Mouse (Mus musculus) neural tube, embryonic 13.5 days (tissue): ENCODE measurements at regions not wholly inside any gene's neighbourhood (a gene's known extent, or its start where the extent isn't known, plus 50 kb on each side); places are given as distances from the start of the nearest gene placed in this dataset.
"Not testable (repeated sequence)": the region's sequence is repeated elsewhere in the genome, so short reads cannot be mapped to it uniquely, and the experiment has no call there.

Experiments used
- ATAC-seq: fragments of 200-750 bp; cut with Nextera tagmentation; 2 replicates; pipeline ENCODE4 v1.8.0; 2017; ENCODE audit warnings: low read depth, mild to moderate bottlenecking, moderate TSS enrichment, moderate library complexity
- H3K27ac ChIP-seq: fragments of 300-500 bp; sonication (generic); replicated peaks from 2 replicates; pipeline ENCODE4 v1.5.1; 2015; ENCODE audit warnings: moderate library complexity, mild to moderate bottlenecking, inconsistent platforms
- H3K27me3 ChIP-seq: fragments of 300-500 bp; sonication (generic); 2 replicates; pipeline ENCODE4 v1.6.1; 2015; ENCODE audit warnings: mild to moderate bottlenecking, inconsistent platforms
- H3K36me3 ChIP-seq: fragments of 300-500 bp; sonication (generic); 2 replicates; pipeline ENCODE4 v1.6.1; 2015; ENCODE audit warnings: mild to moderate bottlenecking, inconsistent platforms
- H3K4me1 ChIP-seq: fragments of 300-500 bp; sonication (generic); replicated peaks from 2 replicates; pipeline ENCODE4 v1.6.1; 2015; ENCODE audit warnings: inconsistent platforms
- H3K4me2 ChIP-seq: fragments of 300-500 bp; sonication (generic); 2 replicates; pipeline ENCODE4 v1.6.1; 2015; ENCODE audit warnings: inconsistent platforms, mild to moderate bottlenecking, moderate library complexity
- H3K4me3 ChIP-seq: fragments of 300-500 bp; sonication (generic); 2 replicates; pipeline ENCODE4 v1.5.1; 2015; ENCODE audit warnings: mild to moderate bottlenecking, inconsistent platforms
- H3K9ac ChIP-seq: fragments of 300-500 bp; sonication (generic); 2 replicates; pipeline ENCODE4 v1.6.1; 2015; ENCODE audit warnings: moderate library complexity, mild to moderate bottlenecking, inconsistent platforms
- H3K9me3 ChIP-seq: fragments of 300-500 bp; sonication (generic); 2 replicates; pipeline ENCODE4 v1.6.1; 2016; ENCODE audit warnings: inconsistent platforms
- WGBS: fragments of 180-500 bp; shearing (Covaris S2); methylation state at CpG from one replicate; pipeline ENCODE4 v1.1.7; 2015; 5-methylcytosine and 5-hydroxymethylcytosine counted together

- Histone ChIP-seq H3K4me3 (no peak overlapping the region), H3K27ac (no peak overlapping the region), H3K27me3 (no peaks in the 10 kb centered on the region; the same call in 1 of the 2 replicates), H3K36me3 (no peaks in the 10 kb centered on the region), H3K4me1 (peaks cover 20% of the 10 kb centered on the region), H3K9ac (no peak overlapping the region), H3K4me2 (no peak overlapping the region), H3K9me3 (no peaks in the 10 kb centered on the region)
- ATAC-seq = no peak
Measured at GRCm38 (mm10) chr2:63706643-63707042, 391.2 kb downstream of the Fign start.

GRCm38 (mm10) chr2:63706183-63706582 lies 391.7 kb downstream of the Fign start:
- Histone ChIP-seq H3K9me3 (no peaks in the 10 kb centered on the region), H3K4me1 (peaks cover 20% of the 10 kb centered on the region), H3K4me3 (no peak overlapping the region), H3K9ac (no peak overlapping the region), H3K27me3 (no peaks in the 10 kb centered on the region; the same call in 1 of the 2 replicates), H3K36me3 (no peaks in the 10 kb centered on the region), H3K4me2 (no peak overlapping the region), H3K27ac (no peak overlapping the region)
- no peak for ATAC-seq
- 37% methylated on average over 3 of the region's 3 CpGs for WGBS

DNA sequence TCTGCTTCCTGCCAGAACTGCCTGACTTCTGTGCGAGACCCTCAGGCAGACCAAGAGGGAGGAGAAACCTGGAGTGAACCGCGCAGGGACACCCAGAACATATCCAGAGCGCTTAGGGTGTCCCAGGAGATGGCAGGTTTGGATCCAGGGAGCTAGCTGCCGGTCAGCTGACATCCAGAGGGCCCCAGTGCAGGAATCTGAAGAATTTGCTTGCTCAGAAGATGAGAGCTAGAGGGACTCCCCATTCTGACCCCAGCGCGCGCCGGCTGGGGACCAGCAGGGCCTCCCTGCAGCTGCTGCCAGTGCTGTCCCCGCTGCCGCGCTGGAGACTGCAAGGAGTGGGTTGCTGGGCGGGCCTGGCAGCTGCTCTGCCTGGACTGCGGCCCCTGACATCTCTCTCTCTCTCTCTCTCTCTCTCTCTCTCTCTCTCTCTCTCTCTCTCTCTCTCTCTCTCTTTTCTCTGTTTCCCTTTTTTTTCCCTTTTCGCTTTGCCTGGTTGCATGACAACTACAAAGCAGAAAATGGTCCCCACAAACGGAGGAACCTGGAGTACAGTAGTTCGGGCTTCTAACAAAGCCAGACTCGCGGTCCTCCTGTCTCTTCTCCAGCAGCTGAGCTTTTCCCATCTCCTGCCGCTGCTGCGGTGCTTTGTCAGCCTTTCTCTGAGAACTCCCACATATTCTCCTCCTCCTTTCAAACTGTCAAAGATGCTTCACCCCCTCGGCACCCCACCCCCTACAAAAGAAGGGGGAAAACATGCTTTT lies 395.3 kb downstream of the Fign start:
- ATAC-seq = peak; percentile 93
- peak overlapping the region; percentile 70 for H3K4me2 ChIP-seq
- H3K27ac ChIP-seq = peak overlapping the region; percentile 79
- H3K4me1 ChIP-seq = peaks cover 23% of the 10 kb centered on the region
- no peaks in the 10 kb centered on the region for H3K36me3 ChIP-seq
- peak overlapping the region; percentile 73 for H3K9ac ChIP-seq
- no peaks in the 10 kb centered on the region for H3K9me3 ChIP-seq
- peak overlapping the region; percentile 39 for H3K4me3 ChIP-seq
- H3K27me3 ChIP-seq = no peaks in the 10 kb centered on the region; the same call in 1 of the 2 replicates
- WGBS = under 1% methylated on average over 22 of the region's 22 CpGs

- no peaks in the 10 kb centered on the region for H3K36me3 ChIP-seq
- no peaks in the 10 kb centered on the region; the same call in 1 of the 2 replicates for H3K27me3 ChIP-seq
- H3K9me3 ChIP-seq = no peaks in the 10 kb centered on the region
- peak overlapping the region; percentile 73 for H3K9ac ChIP-seq
- ATAC-seq = no peak
- peak overlapping the region; percentile 70 for H3K4me2 ChIP-seq
- peaks cover 24% of the 10 kb centered on the region for H3K4me1 ChIP-seq
- peak overlapping the region; percentile 39 for H3K4me3 ChIP-seq
- 9% methylated on average over 13 of the region's 13 CpGs for WGBS
- H3K27ac ChIP-seq = peak overlapping the region; percentile 79
Measured at GRCm38 (mm10) chr2:63701861-63702260, 396.0 kb downstream of the Fign start.

DNA sequence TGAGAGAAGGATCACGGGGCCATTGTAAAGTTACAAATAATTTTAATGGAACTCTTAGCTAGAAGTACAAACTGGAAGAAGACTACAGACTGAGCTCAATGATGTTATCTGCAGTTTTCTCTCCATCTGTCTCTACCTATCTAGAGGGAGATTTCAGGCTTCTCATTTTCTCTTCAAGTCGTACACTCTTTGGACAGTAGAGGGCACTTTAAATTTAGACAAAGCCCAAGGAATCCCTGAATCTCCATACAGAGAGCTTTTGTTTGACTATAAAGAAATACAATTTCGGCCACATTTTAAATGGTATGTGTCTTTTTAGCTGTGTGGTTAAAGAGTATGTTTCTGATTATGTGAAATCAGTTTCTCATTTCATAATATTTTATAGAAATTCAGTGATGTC lies 397.6 kb downstream of the Fign start:
- ATAC-seq = no peak
- Histone ChIP-seq H3K9me3 (no peaks in the 10 kb centered on the region), H3K27me3 (no peaks in the 10 kb centered on the region; the same call in 1 of the 2 replicates), H3K4me1 (peaks cover 24% of the 10 kb centered on the region), H3K36me3 (no peaks in the 10 kb centered on the region), H3K9ac (no peak overlapping the region), H3K4me3 (no peak overlapping the region), H3K4me2 (no peak overlapping the region), H3K27ac (no peak overlapping the region)
- WGBS = 14% methylated on average over 3 of the region's 3 CpGs

DNA sequence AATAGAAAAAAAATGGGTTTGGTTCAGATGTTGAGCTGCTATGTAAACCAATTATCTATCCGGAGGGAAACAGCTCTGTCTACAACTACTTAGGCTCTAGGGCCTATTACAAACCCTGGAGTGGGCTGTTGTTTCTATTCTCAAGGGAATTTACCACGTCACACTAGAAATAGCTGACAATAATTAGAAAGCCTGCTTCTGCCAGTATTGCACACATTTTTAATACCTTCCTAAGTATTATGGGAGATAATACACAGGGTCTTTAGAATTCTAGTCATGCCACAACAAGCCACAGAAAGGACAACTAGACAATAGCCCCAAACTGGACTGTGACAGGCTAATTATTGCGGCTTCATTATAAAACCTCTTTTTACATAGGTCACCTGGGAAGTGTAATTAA lies 428.1 kb downstream of the Fign start:
- H3K9ac ChIP-seq = no peak overlapping the region
- 28% methylated on average over 3 of the region's 3 CpGs for WGBS
- H3K4me1 ChIP-seq = 0 out of 2 replicates have a peak, but pooled peaks cover 3% of the 10 kb centered on the region
- H3K9me3 ChIP-seq = no peaks in the 10 kb centered on the region
- H3K4me2 ChIP-seq = no peak overlapping the region
- 0 out of 2 replicates have a peak overlapping the region, but pooled peaks have one; percentile 35 for H3K27ac ChIP-seq
- peak; percentile 91 for ATAC-seq
- H3K4me3 ChIP-seq = no peak overlapping the region
- H3K36me3 ChIP-seq = no peaks in the 10 kb centered on the region
- H3K27me3 ChIP-seq = no peaks in the 10 kb centered on the region

GRCm38 (mm10) chr2:63668784-63669183 lies 429.1 kb downstream of the Fign start:
- H3K9me3 ChIP-seq = no peaks in the 10 kb centered on the region
- no peak overlapping the region for H3K27ac ChIP-seq
- H3K4me2 ChIP-seq = no peak overlapping the region
- 68% methylated on average over 7 of the region's 7 CpGs for WGBS
- no peak overlapping the region for H3K9ac ChIP-seq
- no peak for ATAC-seq
- H3K4me1 ChIP-seq = 0 out of 2 replicates have a peak, but pooled peaks cover 3% of the 10 kb centered on the region
- H3K27me3 ChIP-seq = no peaks in the 10 kb centered on the region
- H3K4me3 ChIP-seq = no peak overlapping the region
- H3K36me3 ChIP-seq = no peaks in the 10 kb centered on the region

DNA sequence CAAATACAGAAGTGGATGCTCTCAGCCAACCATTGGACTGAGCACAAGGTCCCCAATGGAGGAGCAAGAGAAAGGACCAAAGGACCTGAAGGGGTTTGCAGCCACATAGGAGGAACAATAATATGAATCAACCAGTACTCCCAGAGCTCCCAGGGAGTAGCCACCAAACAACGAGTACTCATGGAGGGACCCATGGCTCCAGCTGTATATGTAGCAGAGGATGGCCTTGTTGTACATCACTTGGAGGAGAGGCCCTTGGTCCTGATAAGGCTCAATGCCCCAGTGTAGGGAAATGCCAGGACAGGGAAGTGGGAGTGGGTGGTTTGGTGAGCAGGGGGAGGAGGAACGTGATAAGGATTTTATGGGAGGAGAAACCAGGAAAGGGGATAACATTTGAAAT lies 437.9 kb downstream of the Fign start:
- H3K4me3 ChIP-seq, H3K9me3 ChIP-seq, ATAC-seq, H3K9ac ChIP-seq, H3K27me3 ChIP-seq, H3K4me2 ChIP-seq, H3K27ac ChIP-seq, H3K4me1 ChIP-seq, H3K36me3 ChIP-seq: not testable (repeated sequence)
- WGBS = 93% methylated on average over 2 of the region's 2 CpGs
